Mouse (Mus musculus) bone marrow macrophage, adult 2 months (primary cell): Measurements from ENCODE around the gene Rfx1.

Experiments used
- CTCF ChIP-seq: IDR thresholded peaks from 2 replicates; pipeline ENCODE4 v1.5.1; 2012; ENCODE audit warnings: low read depth, mild to moderate bottlenecking, low read length, moderate library complexity
- POLR2A ChIP-seq: IDR thresholded peaks from 2 replicates; pipeline ENCODE4 v1.6.1; 2012; ENCODE audit warnings: mild to moderate bottlenecking, low read depth, low read length, borderline replicate concordance

DNA sequence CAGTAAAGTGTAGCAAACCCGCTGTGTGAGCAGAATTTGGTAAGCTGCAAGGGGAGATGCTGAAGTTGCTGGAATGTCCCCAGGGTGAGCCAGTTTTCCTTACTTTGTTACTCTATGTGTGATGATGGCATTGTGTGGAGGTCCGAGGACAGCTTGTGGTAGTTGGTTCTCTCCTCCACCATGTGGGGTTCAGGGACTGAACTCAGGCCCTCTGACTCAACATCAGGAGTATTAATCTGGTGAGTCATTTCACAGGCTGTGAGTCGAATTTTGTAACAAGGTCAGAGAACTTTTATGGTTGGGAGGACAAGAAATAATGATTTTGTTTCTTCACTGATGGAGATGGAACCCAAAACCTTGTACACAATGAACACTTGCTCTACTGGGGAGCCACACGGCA, 33.9 kb upstream of the Rfx1 start:
- TF ChIP-seq CTCF = no peak
- TF ChIP-seq POLR2A = no peak
